Mouse (Mus musculus) megakaryocyte, embryonic 14.5 days (primary cell): ENCODE data around the gene Ccdc77. TPM values are rescaled to one million over a fixed set of nuclear protein-coding genes. Genes with fewer than 3 reads are reported as not detected.

ENCODE experiments used
- H3K27me3 ChIP-seq: replicated peaks from 2 replicates; pipeline ENCODE3; 2012; ENCODE audit warnings: inconsistent platforms
- H3K36me3 ChIP-seq: replicated peaks from 2 replicates; pipeline ENCODE3; 2012; ENCODE audit warnings: low read length, inconsistent platforms, mixed read lengths
- H3K4me1 ChIP-seq: 2 replicates; pipeline ENCODE4 v1.6.1; 2012; ENCODE audit warnings: inconsistent platforms
- H3K4me3 ChIP-seq: replicated peaks from 2 replicates; pipeline ENCODE3; 2012; ENCODE audit warnings: moderate library complexity, mild to moderate bottlenecking, inconsistent platforms
- H3K9me3 ChIP-seq: 2 replicates; pipeline ENCODE4 v1.6.1; 2012; ENCODE audit warnings: inconsistent platforms
- FLI1 ChIP-seq: IDR thresholded peaks from 2 replicates; pipeline ENCODE4 v1.6.1; 2012; ENCODE audit warnings: low read length, inconsistent platforms, mixed read lengths
- GATA1 ChIP-seq: IDR thresholded peaks from 3 replicates; pipeline ENCODE4 v1.6.1; 2012; ENCODE audit warnings: mixed read lengths, low read length, inconsistent platforms, borderline replicate concordance
- polyA plus RNA-seq: library from polyadenylated mRNA; stranded (reverse); fragments of >175 nt; gene quantifications from 2 replicates; pipeline ENCODE4 v1.2.3, GENCODE M21; 2012; ENCODE audit warnings: low replicate concordance; ENCODE audit not compliant: insufficient read depth

Ccdc77 gene
- polyA plus RNA-seq = 0.91 and 3.4 TPM in 2 replicates

GRCm38 (mm10) chr6:120363688-120364522 is at the start of gene Ccdc77, which contains the start of gene Kdm5a:
Gene Ccdc77, minus strand, starts transcription at chr6:120364374.
Gene Kdm5a, plus strand, starts transcription at chr6:120364124.
- Histone ChIP-seq H3K4me1 (peaks cover 18% of the 10 kb centered on the region), H3K27me3 (no peaks in the 10 kb centered on the region), H3K4me3 (peak within 1 kb of the TSS; percentile 96), H3K9me3 (no peaks in the 10 kb centered on the region), H3K36me3 (peaks cover 22% of the 10 kb centered on the region)
- TF ChIP-seq GATA1 (no peak), FLI1 (peak; percentile 98)

GRCm38 (mm10) chr6:120403936-120404335 is 39.8 kb upstream of the Ccdc77 start:
- Histone ChIP-seq H3K4me1 (no peaks in the 10 kb centered on the region), H3K27me3 (no peaks in the 10 kb centered on the region), H3K36me3 (peaks cover 93% of the 10 kb centered on the region), H3K9me3 (no peaks in the 10 kb centered on the region), H3K4me3 (no peak overlapping the region)
- no peak for TF ChIP-seq GATA1
- no peak for TF ChIP-seq FLI1

DNA sequence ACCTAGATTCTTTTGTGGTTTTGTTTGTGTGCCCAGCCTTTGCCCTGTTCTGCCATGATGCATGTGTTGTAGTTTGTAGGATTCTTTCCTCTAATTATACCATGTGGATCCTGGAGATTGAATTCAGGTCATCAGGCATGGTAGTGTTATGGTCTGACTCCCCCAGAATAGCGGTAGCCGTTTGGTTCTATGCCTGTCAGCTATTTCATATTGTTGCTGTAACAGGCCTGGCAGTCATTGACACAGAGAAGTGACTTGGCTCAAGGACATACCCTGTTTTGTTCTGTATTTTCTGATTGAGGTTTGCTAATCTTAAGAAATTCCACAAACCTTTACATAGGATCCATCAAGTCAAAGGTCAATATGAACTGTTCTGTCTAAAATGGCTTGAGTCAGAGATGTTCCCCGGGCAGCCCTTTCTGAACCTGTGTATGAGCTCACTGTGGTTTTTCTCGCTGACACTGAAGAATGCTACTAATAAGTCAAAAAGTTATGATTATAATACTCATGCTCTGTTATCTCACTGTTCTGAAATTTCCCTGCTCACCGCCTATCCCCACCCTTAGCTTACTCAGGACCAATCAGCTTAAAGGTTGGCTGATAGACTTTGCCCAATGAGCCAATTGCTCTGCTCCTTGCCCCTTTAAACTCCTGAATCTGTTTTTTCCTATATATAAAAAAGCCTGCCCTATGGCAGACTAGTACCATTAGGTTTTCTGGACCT is 31.6 kb upstream of the Ccdc77 start:
- H3K36me3 ChIP-seq = peaks cover 92% of the 10 kb centered on the region
- no peak overlapping the region for H3K4me3 ChIP-seq
- H3K4me1 ChIP-seq = 0 out of 2 replicates have a peak, but pooled peaks cover 6% of the 10 kb centered on the region
- H3K9me3 ChIP-seq = no peaks in the 10 kb centered on the region
- no peaks in the 10 kb centered on the region for H3K27me3 ChIP-seq
- no peak for TF ChIP-seq FLI1
- no peak for TF ChIP-seq GATA1

DNA sequence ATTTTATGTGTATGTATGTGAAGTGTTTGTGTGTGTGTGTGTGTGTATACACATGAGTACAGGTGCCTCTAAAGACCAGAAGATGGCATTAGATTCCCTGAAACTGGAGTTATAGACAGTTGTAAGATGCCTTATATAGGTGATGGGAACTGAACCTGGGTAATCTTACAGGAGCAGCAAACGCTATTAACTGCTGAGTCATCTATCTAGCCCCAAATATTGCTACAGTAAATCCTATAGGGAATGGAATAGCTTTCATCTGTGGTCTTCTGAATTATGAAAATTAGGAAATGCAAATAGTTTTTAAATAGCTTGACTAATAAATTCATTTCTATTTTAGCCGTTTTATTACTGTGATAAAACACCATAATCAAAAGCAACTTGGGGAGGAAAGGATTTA is 28.6 kb upstream of the Ccdc77 start:
- Histone ChIP-seq H3K4me3 (no peak overlapping the region), H3K27me3 (no peaks in the 10 kb centered on the region), H3K36me3 (peaks cover 93% of the 10 kb centered on the region), H3K4me1 (0 out of 2 replicates have a peak, but pooled peaks cover 6% of the 10 kb centered on the region), H3K9me3 (no peaks in the 10 kb centered on the region)
- TF ChIP-seq GATA1 (no peak), FLI1 (no peak)

DNA sequence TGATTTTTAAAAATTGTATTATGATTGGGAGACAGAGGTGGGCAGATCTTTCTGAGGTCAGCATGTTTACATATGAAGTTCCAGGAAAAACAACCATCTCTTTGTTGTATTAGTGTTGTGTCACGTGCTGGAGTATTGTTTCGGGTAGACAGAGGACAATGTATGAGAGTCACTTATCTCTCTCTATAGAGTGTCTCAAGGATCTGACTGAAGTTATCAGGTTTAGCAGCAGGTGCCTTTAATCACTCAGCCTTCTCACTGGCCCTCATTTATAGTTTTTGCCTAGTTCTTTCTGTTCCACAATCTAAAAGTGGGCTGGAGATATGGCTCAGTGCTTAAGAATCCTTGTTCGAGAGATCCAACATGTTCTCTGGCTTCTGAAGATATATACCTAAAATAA is 25.9 kb upstream of the Ccdc77 start:
- Histone ChIP-seq H3K27me3 (no peaks in the 10 kb centered on the region), H3K4me1 (no peaks in the 10 kb centered on the region), H3K9me3 (no peaks in the 10 kb centered on the region), H3K4me3 (no peak overlapping the region), H3K36me3 (peaks cover 90% of the 10 kb centered on the region)
- TF ChIP-seq GATA1 = no peak
- TF ChIP-seq FLI1 = no peak

DNA sequence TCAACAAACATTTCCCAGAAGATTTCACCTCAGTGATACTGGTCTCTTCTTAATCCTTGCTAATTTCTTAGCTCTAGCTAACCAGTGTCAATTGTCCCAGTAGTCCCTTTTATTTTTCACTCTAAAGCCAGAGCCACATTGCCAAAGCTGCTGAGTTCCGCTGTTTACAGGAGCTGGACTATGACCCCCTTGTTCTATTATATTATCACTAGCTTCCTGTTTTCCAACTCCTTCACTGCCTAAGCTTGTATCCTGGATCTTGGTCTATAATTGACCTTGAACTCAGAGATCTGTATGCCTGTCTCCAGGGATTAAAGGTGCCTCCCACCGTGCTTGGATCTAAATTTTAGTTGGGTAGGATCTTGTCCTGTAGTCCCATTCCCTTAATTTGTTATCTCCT is 12.6 kb upstream of the Ccdc77 start:
- peaks cover 91% of the 10 kb centered on the region for H3K36me3 ChIP-seq
- no peak for TF ChIP-seq GATA1
- TF ChIP-seq FLI1 = no peak
- H3K9me3 ChIP-seq = no peaks in the 10 kb centered on the region
- peaks cover 3% of the 10 kb centered on the region; the same call in 1 of the 2 replicates for H3K4me1 ChIP-seq
- H3K27me3 ChIP-seq = no peaks in the 10 kb centered on the region
- no peak overlapping the region for H3K4me3 ChIP-seq

DNA sequence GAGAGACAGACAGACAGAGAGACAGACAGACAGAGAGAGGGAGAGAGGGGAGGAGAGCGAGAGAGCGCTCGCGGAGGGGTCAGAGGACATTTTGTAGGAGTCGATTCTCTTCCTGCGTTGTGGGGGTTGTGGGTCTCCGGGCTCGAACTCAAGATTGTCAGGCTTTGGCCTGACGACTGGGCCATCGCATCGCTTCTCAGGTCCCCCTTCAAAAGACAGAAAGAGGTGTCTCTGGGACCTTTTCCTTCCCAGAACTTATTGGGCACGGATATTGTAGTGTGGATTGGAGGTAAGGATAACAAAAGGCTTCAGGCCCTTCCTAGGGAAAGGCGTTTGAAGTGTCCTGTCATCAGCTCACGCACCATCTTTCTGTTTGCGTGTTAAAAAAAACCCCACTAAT is 877 bp upstream of the Ccdc77 start:
- H3K4me3 ChIP-seq = peak overlapping the region; percentile 96
- no peaks in the 10 kb centered on the region for H3K9me3 ChIP-seq
- TF ChIP-seq GATA1 = no peak
- TF ChIP-seq FLI1 = no peak
- no peaks in the 10 kb centered on the region for H3K27me3 ChIP-seq
- peaks cover 18% of the 10 kb centered on the region for H3K4me1 ChIP-seq
- peaks cover 32% of the 10 kb centered on the region for H3K36me3 ChIP-seq

DNA sequence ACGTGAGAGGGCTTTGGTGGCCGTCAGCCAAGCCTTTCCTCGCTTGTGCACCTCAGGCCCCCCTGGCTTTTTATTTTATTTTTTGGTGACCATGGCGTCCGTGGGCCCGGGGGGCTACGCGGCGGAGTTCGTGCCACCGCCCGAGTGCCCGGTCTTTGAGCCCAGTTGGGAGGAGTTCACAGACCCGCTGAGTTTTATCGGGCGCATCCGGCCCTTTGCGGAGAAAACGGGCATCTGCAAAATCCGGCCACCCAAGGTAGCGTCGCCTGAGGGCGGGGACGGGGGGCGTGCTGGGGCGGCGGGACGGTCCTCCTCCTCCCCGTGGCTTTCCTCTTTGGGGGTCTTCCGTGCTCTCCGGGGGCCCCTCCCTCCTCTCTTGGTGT is 340 bp upstream of the Ccdc77 start:
- H3K27me3 ChIP-seq = no peaks in the 10 kb centered on the region
- H3K9me3 ChIP-seq = no peaks in the 10 kb centered on the region
- H3K36me3 ChIP-seq = peaks cover 28% of the 10 kb centered on the region
- TF ChIP-seq GATA1 = no peak
- TF ChIP-seq FLI1 = no peak
- peaks cover 18% of the 10 kb centered on the region for H3K4me1 ChIP-seq
- peak overlapping the region; percentile 96 for H3K4me3 ChIP-seq

- H3K36me3 ChIP-seq = peaks cover 13% of the 10 kb centered on the region
- H3K9me3 ChIP-seq = no peaks in the 10 kb centered on the region
- peaks cover 21% of the 10 kb centered on the region for H3K4me1 ChIP-seq
- no peak for TF ChIP-seq FLI1
- TF ChIP-seq GATA1 = no peak
- no peaks in the 10 kb centered on the region for H3K27me3 ChIP-seq
- H3K4me3 ChIP-seq = peak overlapping the region; percentile 96
Observed at GRCm38 (mm10) chr6:120362774-120363687, 1.1 kb downstream of the Ccdc77 start.
